Mouse (Mus musculus) small intestine, adult 2 months (tissue): ENCODE measurements at regions not wholly inside any gene's neighbourhood (a gene's known extent, or its start where the extent isn't known, plus 50 kb on each side); places are given as distances from the start of the nearest gene placed in this dataset.

Source experiments
- H3K27ac ChIP-seq: fragments of 200-500 bp; 2 replicates; pipeline ENCODE4 v1.5.1; 2012; ENCODE audit warnings: low read depth, low read length, control low read depth, inconsistent platforms; ENCODE audit not compliant: insufficient read depth
- H3K27me3 ChIP-seq: fragments of 200-500 bp; 2 replicates; pipeline ENCODE4 v1.6.1; 2012; ENCODE audit warnings: mild to moderate bottlenecking, moderate library complexity, low read length, inconsistent platforms; ENCODE audit not compliant: control insufficient read depth, insufficient read depth
- H3K36me3 ChIP-seq: fragments of 200-500 bp; 2 replicates; pipeline ENCODE4 v1.6.1; 2012; ENCODE audit warnings: mild to moderate bottlenecking, low read length, control low read depth, inconsistent platforms; ENCODE audit not compliant: control insufficient read depth, insufficient read depth
- H3K4me1 ChIP-seq: fragments of 200-500 bp; 2 replicates; pipeline ENCODE4 v1.6.1; 2012; ENCODE audit warnings: low read length, inconsistent platforms, mixed read lengths; ENCODE audit not compliant: control insufficient read depth, insufficient read depth, insufficient read length
- H3K4me3 ChIP-seq: fragments of 200-500 bp; 2 replicates; pipeline ENCODE4 v1.5.1; 2012; ENCODE audit warnings: low read depth, mild to moderate bottlenecking, control low read depth, inconsistent platforms, low read length, moderate library complexity
- CTCF ChIP-seq: fragments of 200-500 bp; IDR thresholded peaks from 2 replicates; pipeline ENCODE4 v1.5.1; 2012; ENCODE audit warnings: low read depth, mild to moderate bottlenecking, control low read depth, inconsistent platforms, low read length, moderate library complexity, mixed read lengths; ENCODE audit not compliant: insufficient replicate concordance, insufficient read length; ENCODE audit errors: extremely low read depth
- POLR2A ChIP-seq: fragments of 200-500 bp; IDR thresholded peaks from 2 replicates; pipeline ENCODE4 v1.6.1; 2012; ENCODE audit warnings: low read depth, mild to moderate bottlenecking, control low read depth, inconsistent platforms, low read length, moderate library complexity
- WGBS: fragments of 180-500 bp; shearing (Covaris S2); methylation state at CpG from one replicate; pipeline ENCODE4 v1.1.7; 2018; 5-methylcytosine and 5-hydroxymethylcytosine counted together

- H3K4me1 ChIP-seq: peaks cover 5% of the 10 kb centered on the region; the same call in 1 of the 2 replicates
- H3K27me3 ChIP-seq: no peaks in the 10 kb centered on the region
- TF ChIP-seq CTCF (no peak), POLR2A (no peak)
- 58% methylated on average over 13 of the region's 13 CpGs for WGBS
- peak overlapping the region; percentile 53 for H3K27ac ChIP-seq
- H3K4me3 ChIP-seq: no peak overlapping the region
- H3K36me3 ChIP-seq: no peaks in the 10 kb centered on the region
These were observed 54.8 kb upstream of the Cep85l start for GRCm38 (mm10) chr10:53434376-53435171.

- no peak overlapping the region for H3K27ac ChIP-seq
- TF ChIP-seq CTCF (no peak), POLR2A (no peak)
- WGBS: 67% methylated on average over 2 of the region's 2 CpGs
- H3K4me3 ChIP-seq: no peak overlapping the region
- H3K36me3 ChIP-seq: no peaks in the 10 kb centered on the region
- no peaks in the 10 kb centered on the region for H3K27me3 ChIP-seq
- H3K4me1 ChIP-seq: peaks cover 5% of the 10 kb centered on the region; the same call in 1 of the 2 replicates
These were observed 53.0 kb upstream of the Cep85l start for GRCm38 (mm10) chr10:53432794-53433193.

- H3K4me1 ChIP-seq: no peaks in the 10 kb centered on the region
- H3K36me3 ChIP-seq: no peaks in the 10 kb centered on the region
- WGBS: 65% methylated on average over 7 of the region's 7 CpGs
- TF ChIP-seq CTCF: no peak
- no peak for TF ChIP-seq POLR2A
- H3K27me3 ChIP-seq: no peaks in the 10 kb centered on the region
- H3K4me3 ChIP-seq: no peak overlapping the region
- no peak overlapping the region for H3K27ac ChIP-seq
These were observed 50.0 kb upstream of the Cep85l start for GRCm38 (mm10) chr10:53429539-53430344.
